Mouse (Mus musculus): ENCODE data around the gene Dcn.
A peak's percentile ranks its signal among the peaks of the same experiment; 100 is the strongest.

Gene Dcn

DNA sequence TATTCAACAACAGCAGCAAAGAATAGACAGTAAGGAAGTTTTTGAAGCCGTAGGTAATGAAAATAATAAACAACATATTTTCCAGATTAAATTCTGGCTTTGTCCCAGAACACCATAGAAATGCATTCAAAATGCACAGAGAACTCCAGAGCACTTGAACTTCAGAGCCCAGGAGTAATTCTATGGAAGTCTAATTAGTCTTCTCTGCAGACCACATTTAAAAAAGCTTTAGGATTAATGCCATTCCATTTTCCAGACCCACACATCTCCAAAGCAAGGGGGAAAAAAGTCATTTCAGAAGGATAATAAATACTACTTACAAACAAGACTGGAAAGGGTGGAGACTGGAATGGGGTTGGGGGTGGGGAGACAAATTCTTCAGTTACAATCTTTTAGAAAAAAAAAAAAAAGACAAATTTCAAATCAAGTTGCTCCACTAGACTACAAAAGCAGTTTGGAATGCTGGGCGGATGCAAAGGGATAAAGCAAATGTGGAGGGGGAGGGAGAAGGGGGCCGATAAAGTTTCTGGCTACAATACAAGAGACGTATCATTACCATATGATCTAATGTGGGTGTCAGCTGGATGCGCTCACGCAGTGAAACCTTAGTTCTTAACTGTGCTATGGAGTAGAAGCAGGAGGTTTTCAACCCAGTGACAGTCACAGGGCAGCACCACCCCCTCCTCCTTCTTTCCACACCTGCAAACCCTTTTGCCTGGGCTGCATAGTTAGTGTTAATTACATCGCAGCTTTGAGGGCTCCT is at the start of gene Dcn:
Gene Dcn (plus strand): TSS at position 606 of the 763 bp plus-strand sequence.
- no peak for DNase-seq (ENCODE audit: low spot score)

DNA sequence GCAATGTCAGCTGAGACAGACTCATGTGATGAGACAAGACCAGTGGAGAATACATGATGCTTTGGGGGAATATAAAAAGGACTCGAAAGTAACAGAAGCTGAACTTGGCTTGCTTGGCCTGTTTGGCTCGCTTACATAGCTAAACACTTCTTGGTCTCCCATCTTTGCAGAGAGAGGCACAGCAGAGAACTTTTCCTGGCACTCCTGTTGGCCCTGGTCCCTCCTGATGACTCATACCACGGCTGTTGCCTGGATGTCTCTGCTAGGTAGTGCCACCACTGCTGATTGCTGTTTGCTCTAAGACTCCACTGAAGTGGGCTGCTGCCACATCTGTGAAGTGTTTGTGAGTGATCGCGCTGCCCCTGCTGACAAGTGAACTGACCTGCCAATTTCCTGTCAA is 42.7 kb upstream of the Dcn start:
- peak; percentile 9 for DNase-seq (ENCODE audit: low spot score)

GRCm38 (mm10) chr10:97442300-97442699 is 37.1 kb upstream of the Dcn start:
- no peak for DNase-seq (ENCODE audit: low spot score)

GRCm38 (mm10) chr10:97446486-97446885 is 32.9 kb upstream of the Dcn start:
- DNase-seq (ENCODE audit: low spot score): no peak

DNA sequence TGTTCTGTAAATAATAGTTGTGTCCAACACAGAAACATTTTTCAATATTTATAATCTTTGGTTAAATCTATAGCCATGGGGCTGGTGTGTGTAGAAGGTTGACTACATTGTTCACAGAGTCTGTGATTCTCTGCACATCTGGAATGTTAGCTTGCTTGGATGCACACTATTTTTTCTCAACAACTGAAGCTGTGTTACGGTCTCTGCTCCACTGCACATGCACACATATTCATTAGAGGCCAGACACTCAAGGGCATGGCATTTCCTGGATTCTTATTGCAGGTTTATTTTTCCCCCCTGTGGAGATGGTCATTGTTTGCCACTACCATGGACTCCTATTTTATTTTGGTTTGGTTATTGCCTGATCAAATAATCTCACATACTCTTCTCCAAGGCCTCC is 26.5 kb upstream of the Dcn start:
- DNase-seq (ENCODE audit: low spot score): no peak

GRCm38 (mm10) chr10:97453529-97453928 is 25.9 kb upstream of the Dcn start:
- no peak for DNase-seq (ENCODE audit: low spot score)

DNA sequence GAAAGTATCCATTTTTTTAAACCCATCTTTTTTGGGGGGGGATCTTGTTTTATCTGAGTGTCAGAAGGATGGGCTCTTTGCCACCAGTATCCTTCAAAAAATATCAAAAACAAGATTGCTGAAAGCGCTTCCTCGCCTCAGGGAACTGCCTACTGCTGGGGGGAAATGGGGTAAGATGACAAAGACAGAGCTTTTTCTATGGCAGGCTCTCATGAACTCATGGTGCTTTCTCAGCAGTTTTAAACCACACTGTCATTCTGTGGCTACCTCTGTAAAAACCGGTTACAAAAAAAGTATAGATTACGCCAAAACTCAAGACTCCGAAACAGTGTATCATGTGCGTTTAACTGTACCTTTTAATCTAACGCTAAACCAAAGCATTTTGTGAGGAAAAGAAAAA is 22.4 kb upstream of the Dcn start:
- DNase-seq (ENCODE audit: low spot score): no peak

DNA sequence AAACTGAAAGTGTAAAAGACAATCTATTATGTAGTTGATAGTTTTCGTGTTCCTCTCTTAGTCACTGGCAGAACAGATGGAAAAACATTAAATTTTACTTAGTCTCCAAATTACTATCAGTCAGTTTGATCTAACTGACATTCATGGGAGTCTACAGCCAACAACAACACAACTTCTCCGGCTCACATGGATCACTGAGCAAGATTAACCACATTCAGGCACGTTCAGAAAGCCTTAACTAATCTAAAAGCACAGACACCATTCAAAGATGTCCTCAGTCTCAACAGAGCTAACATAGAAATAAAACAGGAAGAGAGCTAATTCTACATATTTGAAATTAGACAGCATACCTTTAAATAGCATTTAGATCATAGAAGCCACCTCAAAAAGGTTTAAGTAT is 12.6 kb upstream of the Dcn start:
- no peak for DNase-seq (ENCODE audit: low spot score)

- DNase-seq (ENCODE audit: low spot score): no peak
Observed at GRCm38 (mm10) chr10:97469411-97470140, 9.8 kb upstream of the Dcn start.

- DNase-seq (ENCODE audit: low spot score): no peak
Observed at GRCm38 (mm10) chr10:97475460-97475859, 3.9 kb upstream of the Dcn start.

DNA sequence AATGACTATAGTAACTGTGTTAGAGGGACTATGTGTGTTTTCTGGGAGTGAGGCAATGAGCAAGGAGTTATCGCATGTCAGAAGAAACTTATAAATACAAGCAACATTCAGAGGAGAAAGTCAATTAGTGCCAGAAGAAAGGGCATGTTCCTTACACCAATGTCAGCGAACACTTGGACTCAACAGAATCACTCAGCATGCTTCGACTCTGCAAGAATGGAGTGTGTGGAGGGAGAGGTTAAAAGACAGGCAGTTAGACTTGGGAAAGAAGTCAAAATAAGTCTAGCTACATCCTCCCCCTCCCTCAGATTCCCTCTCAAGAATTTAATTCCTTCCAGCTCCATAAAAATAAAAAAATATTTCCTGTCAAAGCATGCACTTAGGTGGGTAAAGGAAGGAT is 1.1 kb upstream of the Dcn start:
- DNase-seq (ENCODE audit: low spot score): no peak

- no peak for DNase-seq (ENCODE audit: low spot score)
Observed at GRCm38 (mm10) chr10:97482150-97482549, 2.7 kb downstream of the Dcn start.

DNA sequence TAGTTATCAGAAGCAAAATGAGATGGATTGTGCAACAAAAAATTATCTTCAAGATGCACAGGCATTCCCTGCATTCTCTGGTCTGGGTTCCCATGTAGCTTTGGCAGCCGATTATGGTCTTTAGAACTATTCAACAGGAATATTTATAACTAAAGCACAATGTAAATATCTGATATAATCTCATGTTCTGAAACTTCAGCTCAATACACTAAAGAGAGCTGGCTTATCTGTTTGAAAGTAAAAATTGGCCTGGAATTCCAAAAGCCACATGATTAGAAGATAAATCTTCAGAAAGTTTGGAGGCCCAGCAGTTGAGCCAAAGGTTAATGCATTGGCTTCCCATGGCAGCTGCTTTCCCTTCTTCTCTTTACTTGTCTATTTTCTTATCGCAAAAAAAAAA is 4.6 kb downstream of the Dcn start:
- no peak for DNase-seq (ENCODE audit: low spot score)

- DNase-seq (ENCODE audit: low spot score): no peak
Observed at GRCm38 (mm10) chr10:97485151-97485550, 5.7 kb downstream of the Dcn start.

DNA sequence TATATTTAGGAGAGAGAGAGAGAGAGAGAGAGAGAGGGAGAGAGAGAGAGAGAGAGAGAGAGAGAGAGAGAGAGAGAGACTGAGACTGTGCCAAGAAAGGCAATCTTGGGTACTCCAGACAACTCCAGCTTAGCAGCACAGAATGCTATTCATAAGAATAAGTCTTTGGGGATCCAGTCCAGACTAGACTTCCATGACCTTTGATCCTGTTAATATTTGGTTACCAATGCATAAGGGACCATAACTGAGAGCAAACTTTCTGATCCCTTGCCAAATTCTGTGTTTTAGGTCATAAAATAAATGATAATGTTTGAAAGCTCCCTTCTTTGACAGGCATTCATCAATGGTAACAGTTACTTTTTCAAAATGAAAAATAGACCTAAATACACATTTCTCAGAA is 6.7 kb downstream of the Dcn start:
- no peak for DNase-seq (ENCODE audit: low spot score)

DNA sequence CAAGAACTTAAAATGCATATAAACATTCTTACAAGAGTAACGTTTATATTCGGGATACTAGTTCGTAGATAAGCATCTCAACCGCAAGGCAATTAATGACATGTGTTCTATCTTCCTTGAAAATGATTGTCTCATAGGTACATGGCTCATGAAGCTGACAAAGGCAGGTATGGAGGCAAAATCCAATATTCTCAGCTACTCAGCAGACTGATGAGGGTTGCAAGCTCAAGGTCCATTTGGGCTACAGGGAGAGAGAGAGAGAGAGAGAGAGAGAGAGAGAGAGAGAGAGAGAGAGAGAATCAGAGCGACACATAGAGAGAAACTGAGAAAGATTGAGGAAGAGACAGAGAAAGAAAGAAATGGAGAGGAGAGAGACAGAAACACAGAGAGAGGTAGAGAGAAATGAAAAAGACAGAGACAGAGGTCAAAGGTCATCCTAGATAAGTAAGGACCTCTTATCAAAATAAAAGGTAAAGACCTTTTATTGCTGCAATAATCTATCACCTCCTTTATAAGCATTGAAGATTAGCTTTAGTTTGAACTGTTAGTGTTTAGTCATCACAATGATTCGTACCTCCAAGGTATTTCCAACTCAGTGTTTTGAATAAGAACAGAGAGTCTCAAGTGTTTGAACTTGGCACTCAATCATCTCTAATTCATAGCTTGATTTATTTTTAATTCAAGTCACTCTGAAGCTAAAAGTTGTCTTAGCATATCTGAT is 8.0 kb downstream of the Dcn start:
- no peak for DNase-seq (ENCODE audit: low spot score)

DNA sequence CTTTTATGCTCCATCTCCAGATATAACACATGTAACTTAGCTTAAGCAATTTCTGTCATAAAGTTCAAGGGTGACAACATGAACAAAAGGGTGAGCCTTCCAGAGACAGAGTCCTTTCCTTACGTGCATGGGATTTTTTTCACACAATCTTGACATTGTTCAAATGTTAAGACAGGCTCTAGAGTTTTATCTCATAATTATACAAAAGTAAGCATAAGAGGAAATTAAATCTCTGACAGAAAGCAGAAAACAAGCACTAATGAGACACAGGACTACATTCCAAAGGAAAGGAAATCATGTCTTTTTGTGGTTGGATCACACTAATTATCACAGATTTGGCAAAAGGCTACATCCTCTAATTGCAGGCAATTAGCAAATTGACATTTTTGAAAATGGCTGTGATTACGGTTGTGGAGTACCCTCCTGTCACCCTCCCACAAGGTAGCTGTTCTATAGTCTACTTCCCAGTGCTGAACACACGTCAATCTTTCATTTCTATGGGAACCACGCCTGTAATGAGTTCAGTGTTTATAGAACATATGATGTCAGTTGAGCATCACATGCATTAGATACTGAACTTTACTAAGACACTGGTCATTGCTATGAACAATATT is 13.1 kb downstream of the Dcn start:
- DNase-seq (ENCODE audit: low spot score): no peak

- no peak for DNase-seq (ENCODE audit: low spot score)
Observed at GRCm38 (mm10) chr10:97497646-97498045, 18.2 kb downstream of the Dcn start.

GRCm38 (mm10) chr10:97523366-97523765 is 44.0 kb downstream of the Dcn start:
- DNase-seq (ENCODE audit: low spot score): no peak

- no peak for DNase-seq (ENCODE audit: low spot score)
Observed at GRCm38 (mm10) chr10:97535697-97536096, 56.3 kb downstream of the Dcn start.

- DNase-seq (ENCODE audit: low spot score): no peak
Observed at GRCm38 (mm10) chr10:97536921-97537320, 57.5 kb downstream of the Dcn start.

DNA sequence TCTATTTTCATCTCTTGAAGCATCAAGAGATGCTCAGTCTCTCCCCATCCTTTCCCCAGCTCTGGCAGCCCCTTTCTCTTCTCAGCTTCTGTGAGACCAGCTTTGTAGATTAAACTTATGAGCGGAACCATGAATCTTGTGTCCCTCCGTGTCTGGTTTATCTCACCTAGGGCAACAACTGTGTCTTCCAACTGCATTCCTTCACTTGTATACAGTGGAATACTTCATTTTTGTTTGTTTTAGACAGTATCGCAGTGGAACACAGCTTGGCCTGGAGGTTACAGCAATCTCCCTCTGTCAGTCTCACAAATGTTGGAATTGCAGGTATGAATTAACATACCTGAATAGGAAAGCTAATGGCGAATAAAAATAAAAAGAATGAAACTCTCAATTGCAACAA is 58.8 kb downstream of the Dcn start:
- no peak for DNase-seq (ENCODE audit: low spot score)

DNA sequence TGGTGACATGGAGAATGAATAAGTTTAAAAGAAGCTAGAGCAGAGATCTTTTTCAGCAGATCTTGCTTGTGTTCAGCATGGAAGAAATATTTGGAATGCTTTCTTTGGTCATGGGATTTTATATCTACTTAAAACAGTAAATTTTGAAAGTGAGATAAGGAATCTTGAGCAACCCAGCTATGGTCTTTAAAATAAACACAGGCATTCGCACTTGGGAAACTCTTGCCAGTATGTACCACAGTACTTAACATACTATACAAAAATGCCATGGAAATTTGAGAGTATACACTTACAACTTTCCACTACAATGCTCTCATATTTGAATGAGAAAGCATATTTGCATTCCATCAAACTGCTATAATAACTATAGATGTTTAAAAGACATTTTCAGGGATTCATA is 68.3 kb downstream of the Dcn start:
- DNase-seq (ENCODE audit: low spot score): no peak

Measured in left cerebral cortex, adult 11 months (tissue).